Mouse (Mus musculus) stomach, embryonic 16.5 days (tissue): Measurements from ENCODE around the gene Atxn1. TPM values are rescaled to one million over a fixed set of nuclear protein-coding genes. Genes with fewer than 3 reads are reported as not detected.

Experiments used
- ATAC-seq: fragments of 200-750 bp; cut with Nextera tagmentation; 2 replicates; pipeline ENCODE4 v1.8.0; 2017; ENCODE audit warnings: moderate number of reproducible peaks, moderate TSS enrichment; ENCODE audit not compliant: insufficient read depth, low FRiP score
- H3K27ac ChIP-seq: fragments of 300-500 bp; sonication (generic); 2 replicates; pipeline ENCODE4 v1.5.1; 2014; ENCODE audit warnings: low read length
- H3K27me3 ChIP-seq: fragments of 300-500 bp; sonication (generic); 2 replicates; pipeline ENCODE4 v1.6.1; 2014; ENCODE audit warnings: low read length, control low read depth, mixed read lengths; ENCODE audit not compliant: control insufficient read depth, insufficient read depth
- H3K36me3 ChIP-seq: fragments of 300-500 bp; sonication (generic); 2 replicates; pipeline ENCODE4 v1.6.1; 2014; ENCODE audit warnings: low read length; ENCODE audit not compliant: control insufficient read depth, insufficient read depth
- H3K4me1 ChIP-seq: fragments of 300-500 bp; sonication (generic); 2 replicates; pipeline ENCODE4 v1.6.1; 2014; ENCODE audit warnings: low read length, control low read depth, mixed read lengths; ENCODE audit not compliant: control insufficient read depth, insufficient read depth
- H3K4me2 ChIP-seq: fragments of 300-500 bp; sonication (generic); 2 replicates; pipeline ENCODE4 v1.6.1; 2014; ENCODE audit warnings: low read depth, low read length, mixed read lengths
- H3K4me3 ChIP-seq: fragments of 300-500 bp; sonication (generic); replicated peaks from 2 replicates; pipeline ENCODE4 v1.5.1; 2014; ENCODE audit warnings: mild to moderate bottlenecking, low read length
- H3K9ac ChIP-seq: fragments of 300-500 bp; sonication (generic); 2 replicates; pipeline ENCODE4 v1.6.1; 2014; ENCODE audit warnings: low read length
- H3K9me3 ChIP-seq: fragments of 300-500 bp; sonication (generic); replicated peaks from 2 replicates; pipeline ENCODE4 v1.6.1; 2016; ENCODE audit warnings: low read length, control low read depth; ENCODE audit not compliant: control insufficient read depth
- WGBS: fragments of 180-500 bp; shearing (Covaris S2); extraction: QIAGEN DNeasy Blood & Tissue Kit; methylation state at CpG from one replicate; pipeline ENCODE4 v1.1.7; 2014; 5-methylcytosine and 5-hydroxymethylcytosine counted together
- polyA plus RNA-seq: library from polyadenylated mRNA; unstranded; fragments of >200 nt; fragmentation: Nextera tagmentation; extraction: Ambion mirVana; gene quantifications from 2 replicates; pipeline ENCODE4 v1.2.1, GENCODE M21; 2015

Gene Atxn1
- polyA plus RNA-seq, 1 experiment from 2014 or later: 7.8 TPM

GRCm38 (mm10) chr13:45938083-45938482 lies 26.7 kb downstream of the Atxn1 start:
- WGBS: 77% methylated on average over 5 of the region's 5 CpGs
- ATAC-seq: no peak
- H3K9ac ChIP-seq: no peak overlapping the region

GRCm38 (mm10) chr13:45936765-45937164 lies 28.0 kb downstream of the Atxn1 start:
- no peak overlapping the region for H3K4me3 ChIP-seq
- no peaks in the 10 kb centered on the region; the same call in 1 of the 2 replicates for H3K9me3 ChIP-seq
- ATAC-seq: no peak
- H3K4me2 ChIP-seq: no peak overlapping the region
- H3K4me1 ChIP-seq: peaks cover 16% of the 10 kb centered on the region
- no peak overlapping the region for H3K9ac ChIP-seq
- no peak overlapping the region for H3K27ac ChIP-seq
- no peaks in the 10 kb centered on the region for H3K27me3 ChIP-seq
- no peaks in the 10 kb centered on the region for H3K36me3 ChIP-seq

More at GRCm38 (mm10) chr13:45938083-45938482, 26.7 kb downstream of the Atxn1 start:
- H3K27me3 ChIP-seq: no peaks in the 10 kb centered on the region
- no peaks in the 10 kb centered on the region for H3K9me3 ChIP-seq
- no peaks in the 10 kb centered on the region for H3K36me3 ChIP-seq
- no peak overlapping the region for H3K4me3 ChIP-seq
- no peak overlapping the region for H3K27ac ChIP-seq
- H3K4me1 ChIP-seq: peaks cover 13% of the 10 kb centered on the region
- H3K4me2 ChIP-seq: no peak overlapping the region

GRCm38 (mm10) chr13:45935798-45936197 lies 29.0 kb downstream of the Atxn1 start:
- Histone ChIP-seq H3K4me2 (no peak overlapping the region), H3K9me3 (no peaks in the 10 kb centered on the region; the same call in 1 of the 2 replicates), H3K4me1 (peaks cover 14% of the 10 kb centered on the region), H3K27ac (no peak overlapping the region), H3K27me3 (no peaks in the 10 kb centered on the region), H3K36me3 (no peaks in the 10 kb centered on the region), H3K4me3 (no peak overlapping the region), H3K9ac (no peak overlapping the region)
- WGBS: 70% methylated on average over 7 of the region's 7 CpGs
- no peak for ATAC-seq

- no peak for ATAC-seq
- H3K36me3 ChIP-seq: no peaks in the 10 kb centered on the region
- H3K4me3 ChIP-seq: no peak overlapping the region
- peaks cover 13% of the 10 kb centered on the region; the same call in 1 of the 2 replicates for H3K4me1 ChIP-seq
- no peaks in the 10 kb centered on the region for H3K27me3 ChIP-seq
- 64% methylated on average over 6 of the region's 6 CpGs for WGBS
- H3K9me3 ChIP-seq: no peaks in the 10 kb centered on the region; the same call in 1 of the 2 replicates
- no peak overlapping the region for H3K9ac ChIP-seq
- H3K27ac ChIP-seq: no peak overlapping the region
- H3K4me2 ChIP-seq: no peak overlapping the region
These were observed 30.0 kb downstream of the Atxn1 start for GRCm38 (mm10) chr13:45934841-45935240.

GRCm38 (mm10) chr13:45934085-45934484 lies 30.7 kb downstream of the Atxn1 start:
- H3K4me3 ChIP-seq: no peak overlapping the region
- H3K27me3 ChIP-seq: no peaks in the 10 kb centered on the region
- WGBS: 68% methylated on average over 7 of the region's 7 CpGs
- no peak overlapping the region for H3K4me2 ChIP-seq
- no peak overlapping the region for H3K9ac ChIP-seq
- ATAC-seq: no peak
- no peaks in the 10 kb centered on the region; the same call in 1 of the 2 replicates for H3K9me3 ChIP-seq
- no peak overlapping the region for H3K27ac ChIP-seq
- peaks cover 11% of the 10 kb centered on the region; the same call in 1 of the 2 replicates for H3K4me1 ChIP-seq
- no peaks in the 10 kb centered on the region for H3K36me3 ChIP-seq

DNA sequence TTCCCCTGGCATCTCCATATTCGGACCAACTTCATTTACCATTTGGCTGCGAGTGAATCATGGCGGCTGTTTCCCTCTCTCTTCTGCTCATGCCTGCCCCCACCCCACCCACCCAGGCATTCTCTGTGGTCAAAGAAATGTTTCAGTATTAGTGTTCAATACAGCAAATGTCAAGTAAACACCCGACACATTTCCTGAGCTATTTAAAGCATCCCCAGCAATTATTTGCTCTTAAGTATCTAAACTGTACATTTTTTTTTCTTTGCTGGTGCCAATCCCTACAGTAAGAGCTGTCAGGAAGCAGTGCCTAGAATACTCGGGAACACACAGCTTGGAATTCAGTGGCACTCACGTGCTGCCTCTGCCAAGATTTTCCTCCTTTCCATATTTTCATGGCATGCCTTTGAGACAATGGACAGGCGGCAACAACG lies 32.3 kb downstream of the Atxn1 start:
- no peaks in the 10 kb centered on the region; the same call in 1 of the 2 replicates for H3K9me3 ChIP-seq
- no peak overlapping the region for H3K4me2 ChIP-seq
- H3K4me1 ChIP-seq: peaks cover 11% of the 10 kb centered on the region; the same call in 1 of the 2 replicates
- WGBS: 62% methylated on average over 8 of the region's 8 CpGs
- no peak overlapping the region for H3K27ac ChIP-seq
- no peak overlapping the region for H3K4me3 ChIP-seq
- H3K27me3 ChIP-seq: no peaks in the 10 kb centered on the region
- ATAC-seq: no peak
- H3K36me3 ChIP-seq: no peaks in the 10 kb centered on the region
- H3K9ac ChIP-seq: no peak overlapping the region

DNA sequence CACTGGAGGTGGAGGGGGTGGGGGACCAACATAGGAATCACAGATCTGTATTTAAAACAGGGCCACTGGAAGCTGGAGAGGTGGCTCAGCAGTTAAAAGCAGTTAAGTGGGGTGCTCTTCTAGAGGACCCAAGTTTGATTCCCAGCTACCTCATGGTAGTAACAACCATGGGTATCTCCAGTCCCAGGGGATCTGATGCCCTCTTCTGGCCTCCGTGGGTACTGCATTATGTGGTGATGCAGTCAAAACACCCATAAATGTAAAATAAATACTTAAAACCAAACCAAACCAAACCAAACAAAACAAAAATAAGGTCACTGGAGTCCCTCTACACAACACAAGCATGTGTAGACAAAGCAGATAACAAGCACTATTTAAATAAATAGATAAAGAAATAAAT lies 32.9 kb downstream of the Atxn1 start:
- peaks cover 11% of the 10 kb centered on the region; the same call in 1 of the 2 replicates for H3K4me1 ChIP-seq
- WGBS: 55% methylated on average over 1 of the region's 1 CpGs
- H3K9me3 ChIP-seq: no peaks in the 10 kb centered on the region; the same call in 1 of the 2 replicates
- no peak overlapping the region for H3K9ac ChIP-seq
- H3K27me3 ChIP-seq: no peaks in the 10 kb centered on the region
- no peak for ATAC-seq
- H3K4me2 ChIP-seq: no peak overlapping the region
- H3K36me3 ChIP-seq: no peaks in the 10 kb centered on the region
- no peak overlapping the region for H3K4me3 ChIP-seq
- H3K27ac ChIP-seq: no peak overlapping the region

- Histone ChIP-seq H3K4me2 (no peak overlapping the region), H3K9ac (no peak overlapping the region), H3K4me1 (peaks cover 11% of the 10 kb centered on the region; the same call in 1 of the 2 replicates), H3K4me3 (no peak overlapping the region), H3K27ac (no peak overlapping the region), H3K36me3 (no peaks in the 10 kb centered on the region), H3K27me3 (no peaks in the 10 kb centered on the region), H3K9me3 (no peaks in the 10 kb centered on the region; the same call in 1 of the 2 replicates)
- ATAC-seq: no peak
- WGBS: 80% methylated on average over 5 of the region's 5 CpGs
These were observed 33.6 kb downstream of the Atxn1 start for GRCm38 (mm10) chr13:45931215-45931614.

DNA sequence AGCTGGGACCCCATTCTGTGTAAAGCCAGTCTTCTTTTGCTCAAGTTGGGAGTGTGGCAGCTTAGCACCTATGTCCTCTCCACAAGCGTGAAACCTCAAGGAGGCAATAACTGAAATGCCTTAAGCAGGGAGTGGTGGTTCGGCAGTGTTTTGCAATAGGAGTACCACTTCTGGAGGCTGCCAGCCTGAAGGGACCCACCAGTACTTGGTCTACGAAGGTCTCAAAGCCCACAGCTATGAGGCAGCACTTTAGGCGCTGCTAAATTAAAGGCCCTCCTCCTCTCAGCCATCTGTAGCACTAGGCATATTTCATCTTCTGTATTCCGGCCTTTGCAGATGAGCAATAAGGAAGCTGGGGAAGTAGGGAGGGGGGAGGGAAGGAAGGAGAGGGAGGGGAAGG lies 35.1 kb downstream of the Atxn1 start:
- no peak overlapping the region; the same call in 1 of the 2 replicates for H3K9ac ChIP-seq
- 0 out of 2 replicates have a peak overlapping the region, but pooled peaks have one; percentile 30 for H3K27ac ChIP-seq
- ATAC-seq: no peak; the same call in 1 of the 2 replicates
- no peak overlapping the region for H3K4me2 ChIP-seq
- no peaks in the 10 kb centered on the region for H3K36me3 ChIP-seq
- peaks cover 11% of the 10 kb centered on the region; the same call in 1 of the 2 replicates for H3K4me1 ChIP-seq
- no peaks in the 10 kb centered on the region; the same call in 1 of the 2 replicates for H3K9me3 ChIP-seq
- no peaks in the 10 kb centered on the region for H3K27me3 ChIP-seq
- WGBS: 46% methylated on average over 5 of the region's 5 CpGs
- no peak overlapping the region for H3K4me3 ChIP-seq
